Mouse (Mus musculus): ENCODE measurements around the gene Slc33a1.

GRCm38 (mm10) chr3:63963421-63964099 is 1.0 kb downstream of the Slc33a1 start:
- TF ChIP-seq FLI1 (IDR thresholded peaks at IDR 0.05; ENCODE audit: low read length): no peak
- no peak for TF ChIP-seq GATA1 (IDR thresholded peaks at IDR 0.05; ENCODE audit: borderline replicate concordance, low read length)

All from megakaryocyte, embryonic 14.5 days (primary cell).